Mouse (Mus musculus) heart, adult 2 months (tissue): ENCODE measurements at regions not wholly inside any gene's neighbourhood (a gene's known extent, or its start where the extent isn't known, plus 50 kb on each side); places are given as distances from the start of the nearest gene placed in this dataset.

ENCODE experiments used
- DNase-seq, 2 experiments: peaks; one replicate each; pipeline ENCODE4 v3.0.0; 2021
- H3K27ac ChIP-seq: fragments of 200-600 bp; 2 replicates; pipeline ENCODE4 v1.8.1; 2022
- H3K27me3 ChIP-seq: fragments of 200-500 bp; 2 replicates; pipeline ENCODE4 v1.6.1; 2012; ENCODE audit warnings: mild to moderate bottlenecking, low read length, inconsistent platforms, mixed read lengths; ENCODE audit not compliant: control insufficient read depth, insufficient read depth
- H3K36me3 ChIP-seq: fragments of 200-500 bp; 2 replicates; pipeline ENCODE4 v1.6.1; 2012; ENCODE audit warnings: low read length, inconsistent platforms; ENCODE audit not compliant: control insufficient read depth, insufficient read depth
- H3K4me1 ChIP-seq: fragments of 200-500 bp; 2 replicates; pipeline ENCODE4 v1.6.1; 2011; ENCODE audit warnings: low read length; ENCODE audit not compliant: control insufficient read depth, insufficient read depth
- H3K4me3 ChIP-seq: fragments of 200-600 bp; 2 replicates; pipeline ENCODE4 v1.8.1; 2022
- H3K79me2 ChIP-seq: fragments of 200-500 bp; replicated peaks from 2 replicates; pipeline ENCODE4 v1.6.1; 2012; ENCODE audit warnings: mild to moderate bottlenecking, inconsistent platforms, low read length, moderate library complexity, mixed read lengths; ENCODE audit not compliant: control insufficient read depth, insufficient read depth
- H3K9ac ChIP-seq: fragments of 200-500 bp; 2 replicates; pipeline ENCODE4 v1.6.1; 2012; ENCODE audit warnings: low read depth, mild to moderate bottlenecking, control low read depth, inconsistent platforms, low read length, mixed read lengths
- CTCF ChIP-seq: fragments of 200-600 bp; IDR thresholded peaks from 2 replicates; pipeline ENCODE4 v1.8.1; 2022; ENCODE audit warnings: antibody characterized with exemption, mild to moderate bottlenecking, moderate library complexity
- EP300 ChIP-seq: fragments of 200-500 bp; IDR thresholded peaks from 2 replicates; pipeline ENCODE4 v1.6.1; 2011; ENCODE audit warnings: low read depth, low read length, control low read depth; ENCODE audit not compliant: insufficient read depth
- POLR2A ChIP-seq: fragments of 200-500 bp; IDR thresholded peaks from 2 replicates; pipeline ENCODE4 v1.6.1; 2011; ENCODE audit warnings: mild to moderate bottlenecking, low read depth, low read length, control low read depth; ENCODE audit not compliant: insufficient read depth
- WGBS: fragments of 180-500 bp; shearing (Covaris S2); methylation state at CpG from one replicate; pipeline ENCODE4 v1.1.7; 2018; 5-methylcytosine and 5-hydroxymethylcytosine counted together
- intact Hi-C: fragments of 180-260 bp; cut with DNase I; formaldehyde crosslinking; loops from one replicate; pipeline ENCODE4 v1.15.1; 2025

DNA sequence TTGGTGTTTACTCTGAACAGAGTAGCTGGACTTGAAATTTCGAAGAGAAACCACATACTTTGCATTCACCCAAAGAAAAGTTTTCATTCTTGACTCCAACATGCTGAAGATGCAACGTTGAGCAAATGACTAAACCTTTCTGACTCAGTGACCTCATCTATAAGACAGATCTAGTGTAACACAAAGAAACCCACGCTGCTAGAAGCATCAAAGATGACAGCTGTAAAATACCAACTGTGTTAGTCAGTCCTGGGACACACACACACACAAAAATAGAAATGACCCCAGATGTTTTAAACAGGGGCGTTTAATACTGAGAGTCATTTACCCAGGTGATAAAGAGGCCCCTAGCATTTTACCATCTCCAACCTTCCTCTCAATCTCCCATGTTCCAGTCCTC, 307.7 kb downstream of the Dhx15 start:
- H3K36me3 ChIP-seq, result no peaks in the 10 kb centered on the region
- no peak overlapping the region for H3K4me3 ChIP-seq
- 57% methylated on average over 4 of the region's 4 CpGs for WGBS
- H3K79me2 ChIP-seq, result no peaks in the 10 kb centered on the region
- no peaks in the 10 kb centered on the region for H3K27me3 ChIP-seq
- DNase-seq, result no peak
- no peak overlapping the region for H3K9ac ChIP-seq
- no peak overlapping the region for H3K27ac ChIP-seq
- TF ChIP-seq EP300 (no peak), POLR2A (no peak), CTCF (no peak)
- intact Hi-C loops, result no loop called here
- no peaks in the 10 kb centered on the region for H3K4me1 ChIP-seq

DNA sequence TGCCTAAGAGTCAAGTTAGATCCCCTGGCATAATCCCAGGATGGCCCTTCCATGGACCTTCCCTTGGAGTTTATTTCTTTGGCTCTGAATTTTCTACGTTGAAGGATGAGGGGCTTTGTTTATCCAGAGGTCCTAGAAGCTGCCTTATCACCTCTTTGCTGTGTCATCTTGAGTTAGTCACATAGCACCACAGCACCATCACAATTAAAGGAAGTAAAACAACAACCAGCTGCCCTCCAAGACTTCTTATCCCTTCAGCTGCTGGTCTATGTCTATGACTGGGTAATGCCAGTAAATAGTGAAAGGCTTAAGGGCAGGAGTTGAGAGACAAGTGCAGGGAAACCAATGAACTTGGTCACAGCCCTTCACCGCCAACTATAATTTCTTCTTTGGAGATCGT, 308.1 kb downstream of the Dhx15 start:
- no peak overlapping the region for H3K9ac ChIP-seq
- no peak overlapping the region for H3K4me3 ChIP-seq
- intact Hi-C loops, result no loop called here
- no peak overlapping the region for H3K27ac ChIP-seq
- no peaks in the 10 kb centered on the region for H3K4me1 ChIP-seq
- no peaks in the 10 kb centered on the region for H3K27me3 ChIP-seq
- H3K36me3 ChIP-seq, result no peaks in the 10 kb centered on the region
- no peaks in the 10 kb centered on the region for H3K79me2 ChIP-seq
- TF ChIP-seq EP300, result no peak
- TF ChIP-seq CTCF, result no peak
- no peak for TF ChIP-seq POLR2A
- DNase-seq, result no peak
- 70% methylated on average over 3 of the region's 3 CpGs for WGBS

DNA sequence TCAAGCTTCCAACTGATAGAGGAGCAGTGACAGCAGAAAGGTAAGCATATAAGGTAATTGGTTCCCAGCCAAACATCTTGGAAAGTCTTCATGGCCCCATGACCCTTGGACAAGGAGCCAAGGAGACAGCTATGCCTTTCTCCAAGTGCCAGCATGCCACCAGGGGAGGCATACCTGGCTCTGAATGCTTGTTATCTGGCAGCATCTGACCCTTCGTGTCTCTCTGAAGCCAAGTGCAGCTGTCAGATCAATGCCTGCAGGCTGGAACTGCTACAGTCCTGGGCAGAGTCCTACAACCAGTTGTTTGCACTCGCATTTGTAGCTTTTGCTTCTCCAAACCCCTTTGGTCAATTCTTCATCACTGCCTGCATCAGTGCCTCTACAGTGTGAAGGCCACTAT, 309.3 kb upstream of the Ppargc1a start:
- no peaks in the 10 kb centered on the region for H3K27me3 ChIP-seq
- H3K79me2 ChIP-seq, result no peaks in the 10 kb centered on the region
- no peak for DNase-seq
- H3K36me3 ChIP-seq, result no peaks in the 10 kb centered on the region
- H3K9ac ChIP-seq, result no peak overlapping the region
- intact Hi-C loops, result no loop called here
- H3K4me3 ChIP-seq, result no peak overlapping the region
- no peak overlapping the region for H3K27ac ChIP-seq
- 75% methylated on average over 2 of the region's 2 CpGs for WGBS
- TF ChIP-seq CTCF (no peak), EP300 (no peak), POLR2A (no peak)
- H3K4me1 ChIP-seq, result no peaks in the 10 kb centered on the region

DNA sequence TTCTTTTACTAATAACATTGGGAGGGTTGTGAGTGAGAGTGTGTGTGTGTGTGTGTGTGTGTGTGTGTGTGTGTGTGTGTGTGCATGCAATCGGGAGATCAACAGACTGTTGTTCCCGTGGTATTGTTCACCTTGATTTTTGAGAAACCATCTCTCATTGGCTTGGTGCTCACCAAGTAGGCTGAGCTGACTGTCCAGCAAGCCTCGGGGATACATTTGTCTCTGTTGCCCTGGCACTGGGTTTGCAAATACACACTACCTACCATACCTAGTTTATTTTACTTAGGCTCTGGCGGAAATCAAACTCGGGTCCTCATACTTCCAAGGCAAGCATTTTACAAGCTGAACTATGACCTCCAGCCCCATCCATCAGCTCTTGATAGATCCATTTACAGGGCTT, 306.0 kb upstream of the Ppargc1a start:
- Histone ChIP-seq H3K27me3 (no peaks in the 10 kb centered on the region), H3K79me2 (no peaks in the 10 kb centered on the region), H3K4me3 (no peak overlapping the region), H3K9ac (no peak overlapping the region), H3K27ac (no peak overlapping the region), H3K4me1 (no peaks in the 10 kb centered on the region), H3K36me3 (no peaks in the 10 kb centered on the region)
- no peak for TF ChIP-seq EP300
- TF ChIP-seq CTCF, result no peak
- TF ChIP-seq POLR2A, result no peak
- intact Hi-C loops, result no loop called here
- 81% methylated on average over 5 of the region's 5 CpGs for WGBS
- DNase-seq, result no peak

DNA sequence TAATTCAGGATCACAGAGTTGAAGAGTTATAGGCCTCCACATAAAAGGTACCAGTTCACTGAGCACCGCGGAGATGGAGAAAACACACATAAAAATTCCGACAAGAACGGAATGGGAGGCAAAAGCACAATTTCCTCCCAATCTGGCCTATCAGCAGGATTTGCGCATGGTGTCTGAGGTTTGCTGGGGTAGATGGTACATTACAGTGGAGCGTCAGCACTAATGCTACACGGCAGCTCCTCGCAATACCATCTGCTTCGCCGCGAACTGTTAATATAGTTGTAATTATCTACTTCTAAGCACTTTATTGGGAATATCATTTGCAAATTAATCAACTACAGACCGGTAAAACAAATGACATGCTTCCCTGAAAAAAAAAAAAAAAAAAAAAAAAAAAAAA, 304.2 kb upstream of the Ppargc1a start:
- intact Hi-C loops, result no loop called here
- DNase-seq, result no peak
- TF ChIP-seq EP300, result no peak
- TF ChIP-seq CTCF, result no peak
- TF ChIP-seq POLR2A, result no peak
- Histone ChIP-seq H3K27me3 (no peaks in the 10 kb centered on the region), H3K4me3 (no peak overlapping the region), H3K36me3 (no peaks in the 10 kb centered on the region), H3K79me2 (no peaks in the 10 kb centered on the region), H3K4me1 (no peaks in the 10 kb centered on the region), H3K27ac (no peak overlapping the region), H3K9ac (no peak overlapping the region)
- 96% methylated on average over 12 of the region's 12 CpGs for WGBS

DNA sequence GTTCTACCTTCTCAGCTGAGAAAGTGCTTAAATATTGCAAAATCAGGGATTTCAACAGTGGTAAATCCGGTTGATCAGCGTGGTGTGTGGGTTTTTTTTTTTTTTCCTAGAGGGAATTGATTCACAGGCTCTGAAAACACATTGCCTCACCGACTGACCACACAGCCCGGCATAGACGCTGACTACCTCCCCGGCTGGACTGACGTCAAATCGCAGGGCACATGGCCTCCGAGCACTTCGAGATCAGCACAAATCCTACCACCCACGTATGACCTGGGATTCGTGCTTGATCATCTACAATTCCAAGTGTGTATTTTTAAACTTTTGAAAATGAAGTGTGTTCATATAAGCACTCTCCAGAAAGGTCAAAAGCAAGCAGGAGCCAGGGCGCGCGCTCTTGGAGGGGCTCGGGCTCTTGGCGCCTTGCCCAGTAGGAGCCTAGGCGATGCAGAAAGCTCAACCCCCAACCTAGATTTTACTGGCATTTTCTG, 300.7 kb upstream of the Ppargc1a start:
- Histone ChIP-seq H3K27me3 (no peaks in the 10 kb centered on the region), H3K79me2 (no peaks in the 10 kb centered on the region), H3K4me3 (no peak overlapping the region), H3K27ac (no peak overlapping the region), H3K9ac (no peak overlapping the region), H3K4me1 (peaks cover 1% of the 10 kb centered on the region; the same call in 1 of the 2 replicates), H3K36me3 (no peaks in the 10 kb centered on the region)
- TF ChIP-seq CTCF, result no peak
- TF ChIP-seq POLR2A, result no peak
- no peak for TF ChIP-seq EP300
- 62% methylated on average over 18 of the region's 18 CpGs for WGBS
- intact Hi-C loops, result no loop called here
- DNase-seq, result peak in 1 of 2 experiments; percentile 9
